Mouse (Mus musculus) monocyte, adult 5-6 weeks (primary cell): ENCODE data around the gene Vgll4. TPM values are rescaled to one million over a fixed set of nuclear protein-coding genes. Genes with fewer than 3 reads are reported as not detected.
A peak's percentile ranks its signal among the peaks of the same experiment; 100 is the strongest.
"Not testable (repeated sequence)": the region's sequence is repeated elsewhere in the genome, so short reads cannot be mapped to it uniquely, and the experiment has no call there.

Experiments
- ATAC-seq: fragments of 153-309, 156-312 bp; replicated peaks from 2 replicates; pipeline ENCODE4 v1.8.0; 2017; ENCODE audit warnings: mild to moderate bottlenecking; ENCODE audit not compliant: low TSS enrichment, insufficient number of reproducible peaks, severe bottlenecking, poor library complexity, low FRiP score
- total RNA-seq: library from RNA; stranded (forward); fragments of 200-1000, 200-491, 200-594 nt; gene quantifications from 3 replicates; pipeline ENCODE4 v1.2.3, GENCODE M21; 2017

Gene Vgll4
- total RNA-seq, 1 experiment from 2014 or later: 88.1 TPM

DNA sequence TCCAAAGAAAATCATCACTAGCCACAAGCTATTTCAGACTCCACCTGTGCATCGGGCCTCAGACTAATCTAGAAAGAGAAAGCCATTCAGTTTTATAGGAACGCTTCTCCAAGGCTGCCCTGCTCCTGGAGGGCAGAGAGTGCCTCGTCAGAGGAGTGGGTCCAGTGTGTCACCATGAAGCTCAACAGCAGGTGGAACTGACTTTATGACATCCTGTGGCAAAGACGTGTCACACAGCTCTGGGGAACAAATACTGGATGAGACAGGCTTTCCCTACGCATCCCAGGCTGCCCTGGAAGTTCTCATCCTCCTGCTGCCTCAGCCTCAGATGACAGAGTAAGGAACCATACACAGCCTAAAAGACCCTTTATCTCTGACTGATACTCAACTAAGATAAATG, 63.6 kb downstream of the Vgll4 start:
- ATAC-seq: no peak

DNA sequence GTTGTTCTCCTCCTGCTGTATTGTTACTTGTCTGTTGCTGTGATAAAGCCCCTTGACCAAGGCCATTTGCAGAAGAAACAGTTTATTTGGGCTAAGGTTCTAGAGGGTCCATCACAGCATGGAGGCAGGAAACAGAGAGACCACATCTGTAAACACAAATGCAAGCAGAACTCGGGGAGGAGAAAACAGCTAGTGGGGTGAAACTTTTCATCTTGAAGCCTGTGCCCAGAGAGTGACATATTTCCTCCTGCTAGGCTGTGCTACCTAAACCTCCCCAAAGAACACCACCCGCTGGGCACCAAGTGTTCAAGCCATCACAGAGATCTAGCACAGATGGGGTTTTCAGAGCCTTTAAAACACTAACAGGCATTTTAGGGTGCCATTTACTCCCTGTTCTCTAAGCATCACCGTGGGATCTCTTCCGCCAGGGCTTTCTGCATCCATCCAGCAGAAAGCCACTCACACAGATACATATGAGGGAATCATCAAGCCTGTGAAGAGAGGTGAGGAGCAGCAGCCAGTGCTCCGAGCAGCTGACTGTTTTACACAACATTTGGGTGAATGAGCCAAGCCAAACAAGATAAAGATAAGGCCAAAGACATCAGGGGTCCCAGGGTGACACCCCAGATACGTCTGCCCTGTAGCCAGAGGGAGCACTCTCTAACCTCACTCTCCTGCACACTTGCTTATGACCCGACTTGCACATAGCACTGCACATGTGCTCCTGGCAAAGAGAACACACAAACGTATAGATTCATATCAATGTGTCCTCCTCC, 64.4 kb downstream of the Vgll4 start:
- ATAC-seq: no peak

DNA sequence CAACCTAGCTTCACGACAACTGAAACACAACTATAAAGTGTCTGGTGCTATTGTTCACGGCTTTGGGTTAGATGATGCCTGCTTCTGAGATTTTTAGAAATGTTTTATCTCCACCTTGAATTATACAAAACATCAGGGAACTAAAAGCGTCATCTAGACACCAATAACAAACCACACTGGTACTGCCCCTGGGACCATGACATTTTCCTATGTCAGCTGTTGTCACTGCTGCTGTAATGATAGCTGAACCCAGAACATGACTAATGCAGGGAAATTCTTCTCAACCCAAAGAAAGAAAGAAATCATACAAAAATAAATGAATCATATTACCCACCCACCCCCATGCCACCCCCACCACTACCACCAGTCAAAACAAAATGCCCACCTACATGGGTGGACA, 65.0 kb downstream of the Vgll4 start:
- no peak for ATAC-seq

DNA sequence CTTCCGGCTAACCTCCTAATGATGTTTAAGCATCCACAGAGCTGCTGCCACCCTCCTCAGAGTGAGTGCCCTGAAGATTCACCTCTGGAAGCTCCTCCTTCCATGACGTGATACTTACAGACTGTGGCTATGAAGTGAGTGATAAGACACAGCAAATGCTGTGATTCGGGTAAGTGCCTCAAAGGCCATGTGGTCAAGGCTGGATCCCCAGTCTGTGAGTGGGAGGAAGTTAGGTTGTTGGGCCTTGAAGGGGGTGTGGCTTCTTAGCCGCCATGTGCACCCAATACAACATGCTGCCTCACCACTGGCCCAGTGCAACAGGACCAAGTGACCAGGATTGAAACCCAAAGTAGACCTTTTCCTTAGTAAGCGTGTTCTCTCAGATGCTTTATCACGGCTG, 65.6 kb downstream of the Vgll4 start:
- peak; percentile 67 for ATAC-seq

DNA sequence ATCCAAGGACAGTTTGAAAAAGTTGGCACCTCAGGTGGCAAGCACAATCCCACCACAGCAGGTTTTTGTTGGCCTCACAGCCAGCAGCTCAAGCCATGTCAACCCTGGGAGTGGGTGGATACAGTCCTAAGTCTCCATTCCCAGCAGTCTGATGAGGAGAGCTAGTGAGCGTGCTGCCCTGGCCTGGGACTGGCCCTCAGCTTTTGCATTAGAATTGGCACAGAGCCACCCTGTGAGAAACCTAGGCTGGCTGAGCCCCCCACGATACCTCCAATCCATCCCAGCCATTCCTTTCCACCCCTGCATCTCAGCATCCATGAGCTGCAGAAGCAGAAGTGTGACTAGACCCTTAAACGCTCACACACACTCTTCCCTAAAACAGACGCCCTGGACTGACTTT, 67.9 kb downstream of the Vgll4 start:
- no peak for ATAC-seq

DNA sequence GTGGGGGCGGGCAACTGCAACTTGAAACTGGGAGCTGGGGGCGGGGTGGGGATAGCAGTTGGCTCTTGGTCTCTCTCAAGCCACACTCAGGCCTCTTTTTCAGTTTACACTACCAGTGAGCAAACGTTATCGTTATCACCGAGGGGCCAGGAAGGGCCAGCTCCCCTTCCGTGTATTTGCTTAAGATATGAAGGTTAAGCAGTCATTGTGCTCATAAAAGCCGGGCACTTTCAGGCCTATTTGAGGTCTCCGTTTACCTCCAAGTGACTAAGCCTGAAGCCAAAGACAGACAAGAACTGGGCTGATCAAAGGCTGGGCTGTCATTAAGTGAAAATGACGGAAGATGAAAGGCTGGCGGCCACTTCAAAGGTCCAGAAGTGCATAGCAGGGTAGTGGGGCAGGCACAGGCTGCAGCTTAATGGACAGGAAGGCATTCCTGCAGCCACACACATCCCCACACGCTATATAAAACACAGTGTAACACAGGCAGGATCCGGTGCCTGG, 68.4 kb downstream of the Vgll4 start:
- no peak for ATAC-seq

DNA sequence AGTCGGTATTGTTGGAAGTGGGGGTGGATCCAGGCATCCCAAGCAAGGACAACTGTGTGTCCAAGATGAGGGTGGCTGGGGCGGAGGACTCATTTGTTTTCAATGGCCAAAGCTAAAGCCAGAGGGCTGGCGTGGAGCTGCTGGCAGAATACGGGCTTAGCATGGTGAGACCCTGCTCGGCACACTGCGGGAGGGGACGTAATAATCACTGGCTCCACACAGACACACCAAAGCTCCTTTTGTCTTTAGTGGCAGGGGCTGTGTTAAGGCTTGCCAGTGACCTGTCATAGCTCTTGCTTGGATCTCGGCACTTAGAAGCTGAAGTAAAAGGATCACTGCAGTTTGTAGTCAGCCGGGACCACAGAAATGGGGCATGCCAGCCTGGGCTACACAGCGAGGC, 69.6 kb downstream of the Vgll4 start:
- ATAC-seq: no peak

DNA sequence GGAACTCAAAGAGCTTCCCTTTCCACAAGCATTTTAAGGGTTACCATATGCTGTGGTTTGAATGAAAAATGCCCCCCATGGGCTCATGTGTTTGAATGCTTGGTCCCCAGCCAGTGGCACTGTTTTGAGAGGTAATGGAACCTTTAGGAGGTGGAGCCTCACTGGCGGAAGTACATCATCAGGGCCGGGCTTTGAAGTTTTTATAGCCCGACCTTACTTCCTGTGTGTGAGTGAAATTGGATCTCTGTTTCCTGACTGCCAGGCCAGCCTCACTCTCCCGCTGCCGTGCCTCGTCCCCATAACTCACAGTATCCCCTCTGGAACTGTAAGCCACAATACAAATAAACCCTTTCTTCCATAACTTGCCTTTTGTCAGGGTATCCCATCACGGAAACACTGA, 70.1 kb downstream of the Vgll4 start:
- ATAC-seq: no peak

DNA sequence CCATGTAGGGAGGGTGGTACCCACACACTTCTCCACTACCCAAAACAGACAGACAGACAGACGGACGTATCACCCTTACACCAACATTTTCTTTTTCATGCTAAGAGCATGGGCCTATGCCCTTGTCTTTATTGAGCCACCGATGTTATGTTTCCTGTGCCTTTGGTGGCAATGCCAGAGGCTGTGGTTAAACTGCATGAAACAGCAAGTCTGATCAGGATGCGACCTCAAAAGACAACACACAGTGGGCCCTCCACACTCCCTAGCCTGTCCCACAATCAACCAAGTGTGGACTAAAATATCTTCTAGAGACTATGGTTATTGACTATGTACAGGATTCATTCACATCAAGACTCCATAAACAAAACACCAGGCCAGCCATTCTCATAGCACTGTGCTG, 70.8 kb downstream of the Vgll4 start:
- ATAC-seq: no peak

DNA sequence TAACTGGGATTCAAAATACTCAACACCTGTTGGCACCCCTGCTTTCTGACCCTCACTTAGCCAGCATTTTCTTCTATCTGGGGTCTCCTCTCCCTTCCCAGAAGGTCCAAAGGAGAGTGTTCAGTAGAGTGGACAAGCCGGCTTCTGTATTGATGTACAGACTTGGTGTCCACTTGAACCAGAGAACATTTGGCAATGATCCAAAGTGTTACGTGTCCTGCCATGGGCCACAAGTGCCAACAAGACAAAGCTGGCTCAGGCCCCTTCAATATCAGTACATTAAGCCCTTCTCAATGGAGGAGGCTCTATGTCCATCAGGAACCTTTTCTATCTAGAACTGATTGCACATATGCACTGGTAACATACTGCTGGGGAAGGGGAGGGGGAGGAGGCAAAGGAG, 73.5 kb downstream of the Vgll4 start:
- ATAC-seq: no peak

DNA sequence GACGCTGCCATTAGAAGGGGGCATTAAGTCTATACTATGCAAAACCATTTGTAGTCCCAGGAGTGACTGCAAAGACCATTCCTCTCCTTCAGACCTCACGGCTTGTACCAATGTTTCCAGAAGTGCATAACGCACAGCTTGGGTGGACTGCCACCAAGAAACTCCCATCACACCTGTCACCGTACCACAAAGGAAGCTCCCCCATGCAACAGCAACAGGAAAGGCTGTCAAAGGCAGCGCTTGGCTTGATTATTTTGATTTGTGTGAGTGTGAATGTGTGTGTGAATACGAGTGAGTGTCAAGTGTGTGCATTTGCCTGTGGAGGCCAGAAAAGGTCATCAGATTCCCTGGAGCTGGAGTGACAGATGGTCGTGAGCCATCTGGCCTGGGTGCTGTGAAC, 74.6 kb downstream of the Vgll4 start:
- ATAC-seq: no peak

DNA sequence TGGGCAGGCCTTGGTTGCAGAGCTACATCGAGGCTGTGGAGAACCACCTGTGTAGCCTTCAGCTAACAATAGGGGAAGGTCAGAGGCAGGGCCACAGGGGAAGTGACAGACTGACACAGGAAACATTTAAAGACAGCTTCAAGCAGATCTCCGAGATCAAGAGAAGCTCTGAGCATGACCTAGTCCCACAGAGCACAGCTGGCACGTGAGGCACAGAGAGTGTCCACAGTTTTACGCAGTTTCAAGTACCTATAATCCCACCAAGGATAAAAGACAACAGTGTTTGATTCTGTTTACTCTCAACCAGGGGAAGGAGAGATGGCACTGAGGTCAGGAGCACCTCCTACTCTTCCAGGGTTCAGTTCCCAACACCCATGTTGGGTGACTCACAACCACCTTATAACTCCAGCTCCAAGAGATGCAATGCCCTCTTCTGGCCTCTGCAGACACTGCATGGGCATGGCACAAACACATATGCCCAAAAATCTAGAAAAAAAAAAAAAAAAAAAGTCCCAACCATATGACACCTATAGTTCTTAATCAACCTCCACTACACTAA, 75.2 kb downstream of the Vgll4 start:
- ATAC-seq: peak; percentile 53

DNA sequence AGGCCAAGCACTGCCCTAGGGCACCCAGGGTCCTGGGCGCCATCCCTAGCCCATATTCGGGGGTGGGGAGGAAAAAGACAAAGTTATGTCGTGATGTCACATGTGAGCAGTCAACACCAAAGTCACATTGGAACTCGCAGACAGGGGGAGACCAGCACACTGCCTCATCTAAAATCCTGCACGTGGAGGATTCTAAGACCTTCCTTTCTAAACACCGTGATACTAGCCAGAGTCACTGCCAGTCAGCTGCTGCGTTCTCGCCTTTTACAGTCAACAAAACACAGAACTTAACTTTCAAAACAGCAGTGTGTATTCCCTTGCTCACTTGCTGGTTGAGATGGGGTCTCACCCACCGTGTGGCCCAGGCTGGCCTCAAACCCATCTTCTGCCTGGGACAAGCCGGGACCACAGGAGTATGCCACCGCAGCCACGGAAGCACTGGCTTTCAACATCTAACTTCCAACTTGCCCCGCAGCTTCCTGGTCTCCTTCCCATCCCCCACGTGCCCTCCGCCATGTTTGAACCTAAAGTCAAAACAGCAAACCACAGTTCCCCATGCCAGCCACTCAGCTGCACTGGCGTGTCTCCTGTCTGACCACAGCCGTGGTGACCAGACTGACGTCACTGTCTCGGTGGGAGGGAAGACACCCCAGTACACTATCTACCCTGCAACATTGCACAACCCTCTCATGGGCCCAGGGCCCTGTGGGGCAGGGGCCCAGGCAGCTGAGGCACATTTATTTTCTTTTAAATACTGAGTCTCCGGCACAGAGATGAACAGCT, 76.2 kb downstream of the Vgll4 start:
- peak; percentile 92 for ATAC-seq

DNA sequence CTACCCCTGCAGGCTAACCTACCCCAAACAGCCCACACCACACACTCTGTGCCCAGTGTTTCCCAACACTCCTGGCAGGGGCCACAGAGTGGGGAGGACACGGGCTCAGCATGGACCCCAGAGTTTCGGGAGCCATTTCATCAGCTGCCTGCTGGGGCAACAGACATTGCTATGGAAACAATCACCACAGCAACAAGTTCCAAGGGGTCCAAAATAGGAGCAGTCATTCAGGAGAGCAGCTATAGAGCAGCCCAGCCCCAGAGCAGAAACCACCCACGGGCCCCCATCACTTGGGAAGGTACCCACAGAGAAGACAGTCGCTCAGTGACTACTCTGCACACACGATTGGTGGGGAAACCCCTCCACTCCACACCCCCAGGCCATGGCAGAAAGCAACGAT, 77.4 kb downstream of the Vgll4 start:
- no peak for ATAC-seq

DNA sequence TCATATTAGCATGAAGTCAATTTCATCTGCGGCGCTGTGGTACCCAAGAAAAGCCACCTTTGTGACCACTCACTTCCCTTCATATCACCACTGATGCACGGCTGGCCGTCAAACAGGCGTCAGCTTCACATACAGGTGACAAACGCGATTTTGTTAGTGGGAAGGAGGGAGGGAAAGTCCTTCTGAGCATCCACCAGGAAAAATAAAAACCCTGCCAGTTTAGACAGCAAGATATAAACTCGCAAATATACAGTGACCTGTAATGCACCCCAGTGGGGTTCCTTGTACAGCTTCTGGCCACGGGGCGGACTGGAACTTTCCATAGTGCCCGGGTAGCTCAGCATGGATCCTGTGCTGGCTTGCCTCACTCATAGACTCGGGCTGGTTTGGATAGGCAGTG, 78.0 kb downstream of the Vgll4 start:
- ATAC-seq: no peak

DNA sequence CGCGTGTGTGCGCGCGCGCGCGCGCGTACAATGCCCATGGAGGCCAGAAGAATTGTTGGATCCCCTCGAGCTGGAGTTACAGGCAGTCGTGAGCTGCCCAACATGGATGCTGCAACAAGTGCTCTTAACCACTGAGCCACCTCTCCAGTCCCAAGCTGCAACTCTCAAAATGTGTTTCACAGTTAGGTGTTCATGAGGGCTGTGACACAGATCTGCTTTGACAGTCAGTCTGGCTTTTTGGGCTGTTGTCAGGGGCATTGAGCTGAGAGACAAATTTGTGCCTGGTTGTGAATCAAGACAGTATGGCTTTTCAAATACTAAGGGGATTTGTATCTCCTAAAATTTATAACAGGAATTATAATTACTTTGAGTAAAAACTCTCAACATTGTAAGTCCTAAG, 78.5 kb downstream of the Vgll4 start:
- ATAC-seq: no peak

DNA sequence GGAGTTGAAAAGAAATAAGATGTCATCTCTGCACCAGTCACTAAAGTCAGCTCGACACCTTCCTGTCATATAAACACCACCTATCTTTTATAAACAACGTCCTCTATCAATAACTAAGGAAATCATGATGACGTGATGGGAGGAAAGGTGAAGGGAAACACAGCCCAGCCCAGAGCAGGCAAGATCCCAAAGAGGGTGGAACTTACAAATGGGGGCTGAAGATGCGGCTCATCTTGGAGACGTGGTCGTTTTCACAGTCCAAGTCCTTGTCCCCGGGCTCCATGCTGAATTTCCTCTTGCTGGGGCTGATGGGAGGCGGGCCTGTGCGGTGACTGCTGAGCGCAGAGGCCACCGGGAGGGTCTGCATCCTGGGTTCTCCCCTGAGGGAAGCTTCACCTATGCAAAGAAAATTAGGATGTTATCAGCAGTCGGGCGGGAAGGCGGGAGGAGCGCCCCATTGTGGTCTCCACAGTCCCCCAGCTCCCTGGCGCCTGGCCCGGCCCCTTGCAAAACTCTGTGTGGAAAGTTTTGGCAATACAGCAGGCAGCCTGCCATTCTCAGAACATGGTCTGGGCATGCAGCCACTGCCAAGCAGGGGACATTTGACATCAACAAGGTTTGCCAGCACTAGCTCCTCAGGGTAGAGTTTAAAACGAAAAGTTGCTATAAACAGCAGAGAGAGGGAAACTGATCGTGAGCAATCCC, 79.2 kb downstream of the Vgll4 start:
- ATAC-seq: no peak

DNA sequence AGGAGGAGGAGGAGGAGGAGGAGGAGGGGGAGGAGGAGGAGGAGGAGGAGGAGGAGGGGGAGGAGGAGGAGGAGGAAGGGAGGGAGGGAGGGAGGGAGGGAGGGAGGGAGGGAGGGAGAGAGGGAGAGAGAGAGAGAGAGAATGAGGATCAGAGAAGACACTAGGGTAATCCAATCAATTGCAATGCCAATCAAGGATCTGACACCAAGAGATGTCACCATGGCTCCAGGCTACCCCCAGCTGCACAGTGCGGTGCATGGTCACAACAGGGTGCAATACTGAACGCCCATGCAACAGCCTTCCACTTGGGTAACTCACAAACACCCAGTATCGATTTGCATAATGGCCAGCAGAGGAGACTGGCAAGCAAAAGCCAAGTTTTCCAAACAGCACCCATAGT, 79.8 kb downstream of the Vgll4 start:
- not testable (repeated sequence) for ATAC-seq

DNA sequence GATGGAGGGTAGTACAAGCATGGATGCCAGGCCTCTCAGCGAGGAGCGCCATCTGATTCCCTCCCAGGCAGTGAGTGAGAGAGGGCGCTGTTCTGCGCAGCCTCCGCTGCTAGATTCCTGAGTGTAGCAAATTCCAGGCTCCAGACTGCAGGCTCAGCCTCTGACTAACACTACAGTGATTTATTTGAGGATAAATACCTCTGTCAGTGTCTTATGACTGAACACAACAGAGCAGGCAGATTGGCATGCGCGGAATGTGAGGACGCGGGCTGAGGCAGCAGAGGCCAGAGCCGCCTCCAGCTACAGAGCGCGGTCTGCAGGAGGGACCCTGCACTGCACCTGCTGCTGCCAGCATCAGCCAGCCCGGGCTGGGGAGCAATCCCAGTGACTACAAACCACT, 80.9 kb downstream of the Vgll4 start:
- no peak for ATAC-seq
